Mouse (Mus musculus) bone marrow macrophage, adult 2 months (primary cell): ENCODE data around the gene Bckdk. TPM values are rescaled to one million over a fixed set of nuclear protein-coding genes. Genes with fewer than 3 reads are reported as not detected.
"Not testable (repeated sequence)": the region's sequence is repeated elsewhere in the genome, so short reads cannot be mapped to it uniquely, and the experiment has no call there.

ENCODE experiments used
- H3K27ac ChIP-seq: 2 replicates; pipeline ENCODE4 v1.5.1; 2012; ENCODE audit warnings: low read depth, low read length; ENCODE audit not compliant: insufficient read depth
- H3K4me1 ChIP-seq: 2 replicates; pipeline ENCODE4 v1.6.1; 2012; ENCODE audit warnings: low read length; ENCODE audit not compliant: control insufficient read depth, insufficient read depth
- H3K4me3 ChIP-seq: 2 replicates; pipeline ENCODE4 v1.5.1; 2012; ENCODE audit warnings: mild to moderate bottlenecking, low read length, moderate library complexity; ENCODE audit not compliant: insufficient read depth
- CTCF ChIP-seq: IDR thresholded peaks from 2 replicates; pipeline ENCODE4 v1.5.1; 2012; ENCODE audit warnings: low read depth, mild to moderate bottlenecking, low read length, moderate library complexity
- POLR2A ChIP-seq: IDR thresholded peaks from 2 replicates; pipeline ENCODE4 v1.6.1; 2012; ENCODE audit warnings: mild to moderate bottlenecking, low read depth, low read length, borderline replicate concordance
- polyA plus RNA-seq: library from polyadenylated mRNA; stranded (reverse); fragments of >200 nt; gene quantifications from 2 replicates; pipeline ENCODE4 v1.2.4, GENCODE M21; 2012; ENCODE audit not compliant: missing spikeins, insufficient read depth, insufficient read length

Gene Bckdk
- polyA plus RNA-seq, 1 experiment: 73.8 TPM

DNA sequence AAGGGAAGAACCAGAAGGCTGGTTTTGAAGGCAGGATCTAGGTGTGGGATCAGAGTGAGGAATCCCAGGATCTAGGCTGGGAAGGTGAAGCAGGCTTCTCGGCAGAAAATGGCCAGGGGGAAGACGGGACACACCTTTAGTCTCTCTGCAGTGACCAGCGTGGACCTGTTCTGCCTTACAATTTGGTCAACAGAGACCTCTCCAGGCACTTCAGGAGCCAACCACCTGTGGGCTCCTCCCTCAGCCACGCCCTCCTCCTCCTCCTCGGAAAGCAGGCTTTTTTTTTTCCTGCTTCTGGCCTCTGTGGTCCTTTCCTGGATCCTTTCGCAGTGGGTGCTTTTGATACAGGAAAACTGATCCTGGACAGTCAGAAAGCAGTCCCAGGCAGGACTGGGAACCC lies 26.0 kb downstream of the Bckdk start, which contains the start of gene Prss8:
Prss8 (minus strand) TSS at position 182 of the 400 bp plus-strand sequence.
- Histone ChIP-seq H3K27ac (no peak within 1 kb of the TSS), H3K4me1 (peaks cover 28% of the 10 kb centered on the region), H3K4me3 (no peak within 1 kb of the TSS)
- TF ChIP-seq POLR2A (no peak), CTCF (no peak)

GRCm38 (mm10) chr7:127930636-127931035 lies 26.8 kb downstream of the Bckdk start:
- no peak overlapping the region for H3K27ac ChIP-seq
- H3K4me1 ChIP-seq: peaks cover 29% of the 10 kb centered on the region
- TF ChIP-seq CTCF: no peak
- no peak for TF ChIP-seq POLR2A
- H3K4me3 ChIP-seq: no peak overlapping the region

DNA sequence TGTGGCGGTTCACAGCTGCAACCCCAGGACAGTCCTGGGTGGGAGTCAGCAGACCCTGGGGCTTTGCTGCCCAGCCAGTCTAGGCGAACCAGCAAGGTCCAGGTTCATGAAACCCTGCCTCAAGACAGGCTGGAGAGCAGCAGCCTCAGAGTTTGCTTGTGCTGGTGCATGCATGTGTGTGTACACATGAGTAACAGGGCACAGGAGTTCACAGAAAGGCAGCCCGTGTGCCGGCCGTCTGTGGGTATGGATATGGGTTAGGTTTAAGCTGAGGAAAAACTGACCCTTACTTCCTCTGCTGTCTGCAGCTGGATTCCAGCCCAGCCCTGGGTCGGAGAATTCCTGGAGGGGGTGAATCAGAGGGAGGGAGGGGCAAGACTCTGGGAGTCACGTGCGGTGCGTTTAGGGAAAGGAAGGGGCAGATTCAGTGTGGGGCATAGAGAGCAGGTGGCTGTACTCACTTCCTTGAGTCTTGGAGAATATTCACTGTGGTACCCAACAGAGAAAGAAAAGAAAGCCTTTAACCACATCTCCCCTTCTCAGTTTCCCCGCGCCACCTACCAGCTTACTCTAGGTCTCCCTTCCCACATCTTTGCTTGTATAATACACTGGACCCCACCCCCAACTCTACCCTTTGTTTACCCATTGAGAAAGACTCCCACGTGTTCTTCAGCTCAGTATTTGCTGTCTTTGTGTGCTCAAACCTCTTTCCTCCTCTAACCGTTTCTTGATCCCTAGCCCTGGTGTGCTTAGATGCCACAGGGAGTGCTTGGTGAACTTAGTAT lies 27.7 kb downstream of the Bckdk start:
- Histone ChIP-seq H3K4me1 (peaks cover 32% of the 10 kb centered on the region), H3K27ac (peak overlapping the region; percentile 58), H3K4me3 (no peak overlapping the region)
- no peak for TF ChIP-seq CTCF
- TF ChIP-seq POLR2A: no peak

DNA sequence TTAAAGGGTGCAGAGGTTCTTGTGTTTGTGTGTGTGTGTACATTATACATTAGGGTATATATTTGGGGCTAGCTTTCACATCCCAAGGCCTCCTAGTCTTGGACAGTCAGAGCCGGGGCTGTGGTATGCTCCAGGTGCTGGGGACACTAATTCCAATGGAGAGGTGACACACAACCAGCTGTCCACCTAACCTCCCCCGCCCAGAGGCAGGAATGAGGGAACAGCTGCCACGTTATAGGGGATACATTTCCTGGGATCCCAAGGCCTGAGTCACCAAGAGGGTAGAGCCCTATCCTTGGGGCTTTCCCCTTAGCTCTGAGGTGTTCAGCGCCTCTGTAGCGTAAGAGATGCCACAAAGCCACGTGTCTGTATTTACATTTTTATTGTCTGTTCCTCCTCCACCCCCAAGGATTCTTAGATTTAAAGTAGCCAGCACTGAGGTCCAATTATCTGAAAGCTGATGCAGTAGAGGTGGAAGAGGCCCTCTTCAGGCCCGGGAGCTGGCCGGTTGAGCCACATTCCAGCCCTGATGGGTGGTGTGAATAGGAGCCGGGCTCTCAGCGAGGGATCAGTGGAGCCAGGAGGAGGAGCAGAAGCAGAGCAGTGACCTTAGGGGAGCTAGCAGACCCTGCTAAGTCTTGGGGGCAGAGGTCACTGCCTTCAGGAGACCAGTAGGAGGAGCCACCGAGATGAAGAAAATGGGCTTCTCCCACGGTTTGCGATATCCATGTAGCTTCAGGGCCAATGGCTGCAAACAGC lies 28.6 kb downstream of the Bckdk start:
- no peak overlapping the region for H3K4me3 ChIP-seq
- H3K27ac ChIP-seq: peak overlapping the region; percentile 58
- TF ChIP-seq CTCF (no peak), POLR2A (no peak)
- peaks cover 32% of the 10 kb centered on the region for H3K4me1 ChIP-seq

DNA sequence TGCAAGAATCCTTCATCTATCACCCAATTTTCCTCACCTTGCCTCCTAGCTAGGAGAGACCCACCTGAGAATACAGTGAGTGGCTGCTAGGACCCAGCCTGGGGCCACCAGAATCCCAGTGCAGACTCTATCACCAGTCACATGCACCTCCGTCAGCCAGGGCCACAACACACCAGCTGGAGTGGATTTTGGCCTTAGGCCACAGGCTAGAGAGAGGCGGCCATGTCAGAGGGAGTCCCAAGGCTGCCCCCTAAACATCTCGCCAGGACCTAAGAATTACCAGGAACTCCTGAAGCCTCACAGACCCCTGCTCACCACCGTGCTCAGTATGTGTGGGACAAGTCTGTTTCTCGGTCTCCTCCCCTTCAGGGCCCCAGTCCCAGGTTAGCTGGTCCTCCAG lies 30.2 kb downstream of the Bckdk start:
- Histone ChIP-seq H3K27ac (peak overlapping the region; percentile 87), H3K4me1 (peaks cover 32% of the 10 kb centered on the region), H3K4me3 (no peak overlapping the region)
- TF ChIP-seq POLR2A (no peak), CTCF (no peak)

DNA sequence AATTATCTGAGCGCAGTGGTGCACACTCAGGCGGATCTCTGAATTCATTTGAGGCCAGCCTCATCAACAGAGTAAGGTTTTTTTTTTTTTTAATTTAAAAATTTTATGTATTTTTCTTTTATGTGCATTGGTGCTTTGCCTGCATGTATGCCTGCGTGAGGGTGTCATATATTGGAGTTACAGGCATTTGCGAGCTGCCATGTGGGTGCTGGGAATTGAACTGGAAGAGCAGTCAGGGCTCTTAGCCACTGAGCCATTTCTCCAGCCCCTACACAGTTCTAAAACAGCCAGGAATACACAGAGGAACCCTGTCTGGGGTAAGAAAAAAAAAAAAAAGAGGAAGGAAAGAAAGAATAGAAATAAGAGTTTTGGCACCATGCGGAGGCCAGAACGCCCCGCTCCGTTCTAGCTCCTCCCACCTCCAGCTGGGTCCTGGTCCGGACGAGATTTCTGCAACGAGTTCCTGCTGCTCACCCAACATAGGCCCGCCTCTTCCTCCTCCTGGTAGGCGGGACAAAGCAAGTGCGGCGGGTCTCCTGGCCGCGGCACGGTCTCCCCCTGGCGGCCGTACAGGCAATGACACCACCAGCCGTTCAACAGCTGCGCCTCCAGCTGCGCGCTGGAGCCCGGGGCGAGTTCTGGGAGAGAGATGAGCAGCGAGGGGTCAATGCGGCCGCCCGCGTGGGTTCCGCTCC lies 31.3 kb downstream of the Bckdk start:
- Histone ChIP-seq H3K4me3 (peak overlapping the region; percentile 85), H3K27ac (peak overlapping the region; percentile 87), H3K4me1 (peaks cover 32% of the 10 kb centered on the region)
- TF ChIP-seq POLR2A: no peak
- TF ChIP-seq CTCF: peak; percentile 49

DNA sequence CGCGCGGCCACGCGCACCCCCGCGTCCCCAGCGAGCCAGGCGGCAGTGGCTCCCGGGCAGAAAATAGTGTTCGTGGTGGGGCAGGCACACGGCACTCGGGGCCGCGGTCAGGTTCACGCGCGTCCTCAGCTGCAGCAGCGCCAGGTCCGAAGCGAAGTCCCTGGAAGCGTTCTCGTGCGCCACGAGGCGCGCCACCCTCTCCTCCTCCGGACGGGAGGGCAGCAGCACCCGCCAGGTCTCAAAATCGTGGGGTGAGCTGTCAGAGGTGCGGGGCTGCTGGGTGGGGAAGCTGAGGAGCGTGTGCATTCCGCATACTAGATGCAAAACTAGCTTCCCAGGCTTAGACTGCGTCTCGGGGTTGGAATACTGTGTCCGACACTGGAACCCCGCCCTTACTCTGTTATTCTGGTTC lies 31.9 kb downstream of the Bckdk start:
- H3K4me1 ChIP-seq: peaks cover 32% of the 10 kb centered on the region
- peak overlapping the region; percentile 85 for H3K4me3 ChIP-seq
- 0 out of 2 replicates have a peak overlapping the region, but pooled peaks have one; percentile 5 for H3K27ac ChIP-seq
- no peak for TF ChIP-seq POLR2A
- TF ChIP-seq CTCF: no peak

DNA sequence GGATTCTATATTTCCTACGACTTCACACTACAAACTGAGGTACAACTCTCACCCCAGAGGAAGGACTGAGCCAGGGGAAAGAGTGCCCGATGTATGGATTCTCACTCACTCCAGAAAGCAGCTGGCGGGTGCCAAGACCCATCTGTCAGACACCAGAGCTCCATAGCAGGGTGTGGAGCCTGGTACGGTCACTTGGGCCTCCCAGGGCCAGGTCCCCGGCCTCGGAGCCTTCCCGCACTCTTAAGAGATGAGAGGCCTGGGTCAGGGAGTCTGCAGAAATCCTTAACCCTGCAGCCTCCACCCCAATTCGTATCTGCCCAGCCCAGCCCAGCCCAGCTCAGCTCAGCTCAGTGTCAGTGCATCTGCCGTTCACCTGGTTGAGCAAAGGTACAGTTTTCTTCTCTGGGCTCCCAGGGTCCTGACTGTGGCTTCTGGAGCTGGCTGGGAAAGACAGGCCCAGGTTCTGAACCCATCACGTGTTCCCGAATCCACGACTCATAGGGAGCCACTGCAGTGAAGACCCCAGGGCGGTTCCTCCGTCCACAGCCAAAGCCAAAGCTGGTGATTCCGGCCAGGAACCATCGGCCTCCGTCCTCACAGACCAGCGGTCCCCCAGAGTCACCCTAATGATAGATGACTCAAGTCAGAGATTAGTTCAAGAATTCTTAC lies 32.5 kb downstream of the Bckdk start:
- peaks cover 29% of the 10 kb centered on the region for H3K4me1 ChIP-seq
- H3K27ac ChIP-seq: no peak overlapping the region
- peak overlapping the region; percentile 85 for H3K4me3 ChIP-seq
- no peak for TF ChIP-seq CTCF
- TF ChIP-seq POLR2A: no peak

DNA sequence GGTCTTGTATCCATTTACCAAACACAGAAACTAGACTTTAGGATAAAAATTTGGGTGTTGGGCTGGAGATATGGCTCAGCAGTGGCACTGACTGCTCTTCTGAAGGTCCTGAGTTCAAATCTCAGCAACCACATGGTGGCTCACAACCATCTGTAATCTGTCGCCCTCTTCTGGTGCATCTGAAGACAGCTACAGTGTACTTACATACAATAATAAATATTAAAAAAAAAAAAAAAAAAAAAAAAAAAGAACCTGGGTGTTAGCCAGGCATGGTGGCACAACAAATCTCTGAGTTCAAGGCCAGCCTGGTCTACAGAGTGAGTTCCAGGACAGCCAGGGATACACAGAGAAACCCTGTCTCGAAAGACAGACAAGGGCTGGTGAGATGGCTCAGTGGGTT lies 38.2 kb downstream of the Bckdk start:
- H3K27ac ChIP-seq, H3K4me1 ChIP-seq, H3K4me3 ChIP-seq: not testable (repeated sequence)
